Mouse (Mus musculus) lung, adult 2 months (tissue): ENCODE results near the gene Sobp.

Source experiments
- CTCF ChIP-seq: fragments of 200-500 bp; IDR thresholded peaks from 2 replicates; pipeline ENCODE4 v1.5.1; 2011; ENCODE audit warnings: mild to moderate bottlenecking, low read length, control low read depth; ENCODE audit not compliant: insufficient read depth
- POLR2A ChIP-seq: fragments of 200-500 bp; IDR thresholded peaks from 2 replicates; pipeline ENCODE4 v1.6.1; 2011; ENCODE audit warnings: low read depth, mild to moderate bottlenecking, control low read depth, low read length, borderline replicate concordance; ENCODE audit errors: extremely low read depth

GRCm38 (mm10) chr10:43035579-43035978 lies 138.8 kb downstream of the Sobp start:
- TF ChIP-seq POLR2A (no peak), CTCF (no peak)
